Mouse (Mus musculus): ENCODE data around the gene Bcl2a1b.
A peak's percentile ranks its signal among the peaks of the same experiment; 100 is the strongest.
"Not testable (repeated sequence)": the region's sequence is repeated elsewhere in the genome, so short reads cannot be mapped to it uniquely, and the experiment has no call there.

The Bcl2a1b gene

DNA sequence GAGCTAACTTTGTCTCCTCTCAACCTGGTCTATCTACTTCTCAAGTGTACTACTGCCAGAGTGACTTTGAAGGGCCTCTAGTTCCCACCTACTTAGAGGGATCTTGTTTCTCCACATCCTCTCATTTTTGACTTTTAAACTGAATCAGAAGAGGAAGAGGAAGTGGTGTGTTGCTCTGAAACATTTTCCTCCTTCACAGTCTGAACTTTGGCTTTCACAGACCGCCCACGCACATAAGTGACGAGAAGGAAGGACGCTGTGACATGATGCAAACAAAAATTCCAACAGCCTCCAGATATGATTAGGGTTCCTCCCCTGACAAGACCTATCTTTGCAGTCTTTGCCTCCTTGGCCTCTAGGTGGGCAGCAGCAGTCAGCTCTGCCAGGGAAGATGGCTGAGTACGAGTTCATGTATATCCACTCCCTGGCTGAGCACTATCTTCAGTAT is at the start of gene Bcl2a1b, which contains the start of gene Gm29094:
Bcl2a1b (plus strand) TSS at position 241 of the 448 bp plus-strand sequence.
Gm29094 (plus strand) TSS at position 411 of the 448 bp plus-strand sequence.
- not testable (repeated sequence) for DNase-seq

- not testable (repeated sequence) for DNase-seq
Observed at GRCm38 (mm10) chr9:89172539-89172938, 26.5 kb upstream of the Bcl2a1b start.

DNA sequence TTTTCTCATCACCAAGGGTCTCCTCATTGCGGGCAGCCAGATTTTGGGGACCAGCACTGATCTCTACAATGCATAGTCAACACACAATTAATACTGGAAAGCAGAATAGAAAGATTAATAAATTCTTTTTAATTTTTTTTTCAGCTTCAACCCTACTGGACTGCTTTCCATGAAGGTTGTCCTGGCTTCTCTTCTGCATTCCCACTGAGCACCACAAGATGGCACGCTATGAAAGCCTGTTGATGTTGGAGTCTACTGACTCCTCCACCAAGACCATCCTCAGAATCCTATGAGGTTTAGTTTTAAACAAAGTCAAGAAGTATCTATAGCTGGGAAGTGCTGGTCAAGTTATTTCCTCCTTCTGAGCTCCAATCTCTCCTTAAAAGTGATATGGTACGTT is 20.2 kb upstream of the Bcl2a1b start:
- DNase-seq = peak; percentile 67

DNA sequence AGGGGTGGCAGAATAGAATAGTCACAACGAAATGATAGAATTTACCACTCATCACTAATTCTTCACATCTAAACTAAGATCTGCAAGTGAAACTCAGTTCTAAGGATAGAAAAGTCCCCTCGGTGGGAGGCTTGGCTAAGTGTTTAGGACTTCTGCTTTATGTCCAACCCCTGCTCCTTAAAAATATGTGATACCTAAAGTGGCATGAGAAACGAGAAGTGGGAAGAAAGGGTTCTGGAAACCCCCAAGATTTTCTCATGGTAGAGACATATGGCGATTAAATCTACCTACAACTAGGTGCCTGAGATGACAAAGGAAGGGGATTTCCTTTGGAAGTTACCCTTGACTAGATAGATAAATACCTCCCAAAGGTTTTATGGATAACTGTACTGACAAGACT is 19.5 kb upstream of the Bcl2a1b start:
- not testable (repeated sequence) for DNase-seq

- DNase-seq = not testable (repeated sequence)
Observed at GRCm38 (mm10) chr9:89187006-89187405, 12.0 kb upstream of the Bcl2a1b start.

DNA sequence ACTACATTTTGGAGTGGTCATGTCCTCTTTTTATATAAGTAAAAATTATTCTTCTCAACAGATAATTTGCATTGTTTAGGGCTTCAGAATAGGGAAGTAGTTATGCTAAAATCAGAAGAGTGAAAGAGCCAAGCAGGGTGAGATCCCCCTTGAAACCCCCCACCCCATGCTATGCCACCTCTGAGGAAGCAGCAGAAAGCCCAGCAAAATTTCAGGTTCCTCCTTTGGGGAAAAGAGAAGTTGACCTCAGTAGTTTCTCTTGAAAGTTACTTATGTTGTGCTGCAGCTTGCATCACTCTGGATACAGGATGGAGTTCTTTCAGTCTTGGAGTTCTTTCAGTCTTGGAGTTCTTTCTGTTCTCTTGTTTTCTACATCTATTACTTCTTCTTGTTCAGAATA is 3.5 kb upstream of the Bcl2a1b start:
- not testable (repeated sequence) for DNase-seq

GRCm38 (mm10) chr9:89197509-89197908 is 1.5 kb upstream of the Bcl2a1b start:
- not testable (repeated sequence) for DNase-seq

DNA sequence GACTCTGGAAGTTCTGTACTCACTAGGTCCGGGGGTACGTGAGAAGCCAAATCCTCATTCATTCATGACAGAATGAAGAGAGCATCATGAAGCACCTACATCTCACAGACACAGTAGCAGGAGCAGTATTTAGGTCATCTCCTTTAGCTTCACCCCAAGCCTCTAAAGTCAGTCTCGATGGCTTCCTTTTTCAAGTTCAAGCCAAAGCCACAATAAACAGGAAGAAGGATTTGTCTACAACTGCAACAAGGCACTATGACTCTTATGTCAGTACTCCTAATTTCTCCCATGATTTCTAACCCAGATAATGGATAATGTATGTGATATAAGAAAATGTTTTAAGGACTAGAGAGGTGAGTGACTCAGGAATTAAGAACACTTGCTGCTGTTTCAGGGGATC is 660 bp upstream of the Bcl2a1b start:
- DNase-seq = not testable (repeated sequence)

DNA sequence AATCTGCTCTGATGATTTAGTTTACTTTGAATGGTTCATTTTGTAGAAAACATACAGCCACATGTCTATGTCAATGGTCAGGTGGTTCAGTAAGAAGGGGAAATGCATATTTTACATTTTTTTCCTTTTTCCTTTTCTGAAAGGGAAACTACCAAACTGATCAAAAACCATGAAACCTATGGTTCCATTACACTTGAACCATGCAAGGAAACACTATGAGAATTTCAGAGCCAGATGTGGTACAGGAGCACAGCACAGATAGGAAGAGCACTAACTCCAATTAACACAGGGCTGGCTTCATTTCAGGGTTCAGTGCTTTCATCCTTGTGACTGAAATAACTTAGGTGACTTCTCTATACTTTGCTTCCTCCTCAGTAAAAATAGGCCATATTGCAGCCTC is 3.2 kb downstream of the Bcl2a1b start:
- not testable (repeated sequence) for DNase-seq

GRCm38 (mm10) chr9:89208939-89209338 is 9.9 kb downstream of the Bcl2a1b start:
- DNase-seq = not testable (repeated sequence)

- not testable (repeated sequence) for DNase-seq
Observed at GRCm38 (mm10) chr9:89210353-89211064, 11.5 kb downstream of the Bcl2a1b start, which contains the start of gene Mthfs. Gene Mthfs, plus strand, starts transcription at chr9:89210676.

DNA sequence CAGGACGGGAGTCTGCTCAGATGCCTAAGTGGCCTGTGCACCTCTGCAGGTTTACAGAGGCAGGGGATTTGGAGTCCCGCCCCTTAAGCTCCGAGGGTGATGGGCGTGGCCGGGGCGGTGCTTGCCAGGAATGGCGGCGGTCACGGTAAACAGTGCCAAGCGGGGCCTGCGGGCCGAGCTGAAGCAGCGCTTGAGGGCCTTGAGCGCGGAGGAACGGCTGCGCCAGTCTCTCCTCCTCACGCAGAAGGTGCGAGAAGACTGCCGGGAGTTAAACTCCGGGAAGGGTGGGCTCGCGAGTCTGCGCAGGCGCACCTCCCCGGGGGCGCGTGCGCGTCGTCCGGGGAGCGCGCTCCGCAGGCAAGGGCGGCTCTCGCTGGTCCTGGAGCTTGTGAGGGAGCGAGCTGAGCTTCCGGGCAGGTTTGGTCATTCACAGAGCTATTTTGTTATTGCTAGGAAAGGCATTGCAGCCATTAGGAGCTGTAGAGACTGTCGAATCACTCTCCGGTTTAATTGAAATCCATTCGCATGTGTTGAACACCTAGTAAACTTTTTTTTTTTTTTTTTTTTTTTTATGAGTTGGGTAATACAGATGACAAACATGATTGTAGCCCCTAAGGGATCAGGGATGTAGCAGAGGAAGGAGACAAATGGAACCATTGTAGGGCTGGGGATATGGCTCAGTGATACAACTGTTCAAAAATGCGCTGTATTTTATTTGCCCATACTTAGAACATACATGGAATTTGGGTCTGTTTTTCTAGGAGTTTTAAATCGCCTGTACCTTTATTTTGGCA is 12.3 kb downstream of the Bcl2a1b start:
- DNase-seq = peak; percentile 96

- DNase-seq = not testable (repeated sequence)
Observed at GRCm38 (mm10) chr9:89212428-89212827, 13.4 kb downstream of the Bcl2a1b start.

DNA sequence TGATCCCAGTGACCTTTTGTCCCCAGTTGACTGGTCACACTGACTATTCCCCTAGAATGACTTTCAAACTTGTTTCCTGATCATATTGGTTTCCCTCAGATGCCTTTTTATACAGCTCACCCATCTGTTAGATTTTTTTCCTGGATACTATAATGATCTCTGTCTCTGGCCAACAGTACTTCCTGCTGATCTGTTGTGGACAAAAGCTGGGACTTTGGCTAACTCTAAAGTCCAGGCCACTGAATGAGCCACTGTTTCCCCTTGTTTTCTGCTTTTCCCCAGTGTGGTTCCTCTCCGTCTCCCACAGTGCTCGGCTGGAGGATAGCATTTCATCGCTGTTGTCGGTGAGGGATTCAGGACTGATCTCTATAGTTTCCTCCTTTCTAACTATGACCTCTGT is 19.2 kb downstream of the Bcl2a1b start:
- not testable (repeated sequence) for DNase-seq

DNA sequence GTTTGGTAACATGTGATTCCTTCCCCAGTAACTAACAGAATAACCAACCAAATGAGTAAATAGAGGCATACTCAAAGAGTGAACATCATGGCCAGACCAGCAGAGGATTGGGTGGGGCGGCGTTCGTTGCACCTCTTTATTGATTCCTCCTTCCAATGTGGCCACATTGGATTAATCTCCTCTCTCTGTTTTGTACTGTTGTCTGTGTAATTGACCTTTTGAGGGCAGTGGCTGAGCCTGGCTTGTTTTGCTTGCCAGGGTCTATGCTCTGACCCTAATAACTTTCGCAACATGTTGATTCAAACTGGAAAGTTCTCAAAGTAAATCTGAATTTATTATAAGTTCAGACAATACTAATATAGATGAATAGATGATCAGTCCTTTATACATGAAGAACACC is 20.7 kb downstream of the Bcl2a1b start:
- not testable (repeated sequence) for DNase-seq

DNA sequence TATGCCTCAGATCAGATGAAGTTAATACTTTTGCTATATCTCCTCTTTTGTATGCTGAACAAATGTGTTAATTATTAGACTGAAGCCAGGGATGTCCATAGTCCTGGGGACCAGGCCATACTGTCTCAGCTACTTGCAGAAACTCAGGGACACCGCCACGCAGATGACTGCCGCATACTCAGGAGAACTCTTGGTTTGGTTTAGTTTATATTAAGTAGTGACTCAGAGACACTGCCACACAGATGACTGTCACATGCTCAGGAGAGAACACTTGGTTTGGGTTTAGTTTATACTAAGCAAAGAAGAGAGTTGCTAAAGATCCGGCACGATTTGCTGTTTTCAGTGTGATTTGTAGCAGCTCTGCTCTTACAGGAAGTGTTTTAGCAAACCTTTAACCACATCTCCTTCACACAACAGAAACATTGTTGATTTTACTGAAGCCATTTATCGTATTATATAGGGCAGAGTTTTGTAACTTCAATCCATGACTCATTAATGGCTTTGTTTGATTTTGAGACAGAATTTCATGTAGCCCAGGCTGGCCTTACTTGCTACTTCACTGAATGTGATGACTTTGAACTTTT is 21.8 kb downstream of the Bcl2a1b start:
- not testable (repeated sequence) for DNase-seq

- DNase-seq = peak; percentile 45
Observed at GRCm38 (mm10) chr9:89226071-89226470, 27.1 kb downstream of the Bcl2a1b start.

DNA sequence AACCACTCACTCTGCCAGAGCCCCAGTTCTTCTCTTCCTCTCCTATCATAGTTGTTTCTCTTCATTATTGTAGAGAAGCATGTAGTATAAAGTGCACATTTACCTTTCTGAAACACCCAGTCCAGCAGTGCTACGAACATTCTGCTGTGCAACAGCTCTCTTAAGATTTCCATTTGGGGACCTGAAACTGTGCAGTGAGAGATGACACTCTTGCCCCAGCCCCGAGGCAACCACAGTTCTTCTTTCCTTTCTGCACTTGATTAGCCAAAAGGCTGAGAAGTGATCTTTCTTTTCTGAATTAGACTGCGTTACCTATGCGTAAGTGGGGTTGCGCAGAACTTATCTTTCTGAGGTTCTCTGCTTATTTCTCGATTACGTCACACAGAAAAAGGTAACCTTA is 29.1 kb downstream of the Bcl2a1b start:
- no peak for DNase-seq

GRCm38 (mm10) chr9:89230897-89231497 is 32.0 kb downstream of the Bcl2a1b start:
- peak; percentile 56 for DNase-seq

GRCm38 (mm10) chr9:89237131-89237530 is 38.1 kb downstream of the Bcl2a1b start:
- not testable (repeated sequence) for DNase-seq

GRCm38 (mm10) chr9:89238976-89239505 is 40.0 kb downstream of the Bcl2a1b start:
- not testable (repeated sequence) for DNase-seq

- DNase-seq = not testable (repeated sequence)
Observed at GRCm38 (mm10) chr9:89240516-89241019, 41.6 kb downstream of the Bcl2a1b start.

Data from right cerebral cortex, adult 18-20 months (tissue).